12 mouse cellular contexts compared by ENCODE assay signal in genomic region chr10:75068624-75069328, GRCm38 (mm10). TPM values are rescaled to one million over a fixed set of nuclear protein-coding genes. Genes with fewer than 3 reads are reported as not detected.
A peak's percentile ranks its signal among the peaks of the same experiment; 100 is the strongest.
DNase-seq lines count a peak whose midpoint lies in the region; ATAC-seq and TF ChIP-seq lines count a peak whose summit lies in the region.
"Had no signal": no experiment of that assay in that cellular context is flagged by ENCODE, and none has a peak within 500 bp of the region (broad histone marks: within the 10 kb centered on the region; RNA-seq: fewer than 3 reads in every experiment).

No protein-coding gene starts in this region.

- H3K27ac ChIP-seq in heart, embryonic 13.5 days (replicated peaks) = no peak overlapping the region
- no peak overlapping the region; the same call in 1 of the 2 replicates for H3K27ac ChIP-seq in heart, adult 2 months
- no peak overlapping the region for H3K27ac ChIP-seq in hindbrain, embryonic 14.5 days
- H3K27ac ChIP-seq: limb, embryonic 15.5 days had no signal

- peaks cover 75% of the 10 kb centered on the region for H3K4me1 ChIP-seq in heart, embryonic 13.5 days
- peaks cover 3% of the 10 kb centered on the region for H3K4me1 ChIP-seq in heart, adult 2 months (ENCODE audit: control insufficient read depth, insufficient read depth, low read length)
- H3K4me1 ChIP-seq in hindbrain, embryonic 14.5 days (replicated peaks; ENCODE audit: control insufficient read depth, insufficient read depth, low read length) = peaks cover 45% of the 10 kb centered on the region

- no peak for TF ChIP-seq EP300 in heart, adult 2 months (IDR thresholded peaks at IDR 0.05; ENCODE audit: insufficient read depth, low read depth, low read length)

- no peak for TF ChIP-seq CTCF in heart, adult 2 months (IDR thresholded peaks at IDR 0.05)

- H3K27me3 ChIP-seq in heart, embryonic 13.5 days (replicated peaks) = 0 out of 2 replicates have a peak, but pooled peaks cover 4% of the 10 kb centered on the region
- H3K27me3 ChIP-seq in heart, adult 2 months (ENCODE audit: control insufficient read depth, insufficient read depth, low read length) = 0 out of 2 replicates have a peak, but pooled peaks cover 1% of the 10 kb centered on the region
- no peaks in the 10 kb centered on the region for H3K27me3 ChIP-seq in hindbrain, embryonic 14.5 days (ENCODE audit: control insufficient read depth, insufficient read depth, low read length)
- H3K27me3 ChIP-seq: limb, embryonic 15.5 days had no signal

- WGBS in heart, embryonic 13.5 days = 45% methylated on average over 12 of the region's 12 CpGs
- WGBS in heart, adult 2 months = 56% methylated on average over 12 of the region's 12 CpGs
- 63% methylated on average over 12 of the region's 12 CpGs for WGBS in hindbrain, embryonic 14.5 days

- intact Hi-C loops in heart, adult 2 months (cut with DNase I) = no loop called here

- H3K4me3 ChIP-seq in heart, embryonic 13.5 days = no peak overlapping the region
- no peak overlapping the region for H3K4me3 ChIP-seq in heart, adult 2 months
- H3K4me3 ChIP-seq in hindbrain, embryonic 14.5 days (replicated peaks; ENCODE audit: low read length) = no peak overlapping the region
- H3K4me3 ChIP-seq: limb, embryonic 15.5 days had no signal

- peak overlapping the region; percentile 36 for H3K4me2 ChIP-seq in heart, embryonic 13.5 days
- no peak overlapping the region for H3K4me2 ChIP-seq in hindbrain, embryonic 14.5 days (replicated peaks)
- H3K4me2 ChIP-seq: limb, embryonic 15.5 days had no signal

- peaks cover 6% of the 10 kb centered on the region for H3K79me2 ChIP-seq in heart, adult 2 months (replicated peaks; ENCODE audit: control insufficient read depth, insufficient read depth, low read length)

- peaks cover 10% of the 10 kb centered on the region for H3K36me3 ChIP-seq in heart, embryonic 13.5 days
- peaks cover 2% of the 10 kb centered on the region for H3K36me3 ChIP-seq in heart, adult 2 months (ENCODE audit: control insufficient read depth, insufficient read depth, low read length)
- H3K36me3 ChIP-seq in hindbrain, embryonic 14.5 days (replicated peaks; ENCODE audit: control insufficient read depth, insufficient read depth) = no peaks in the 10 kb centered on the region

- no peak for TF ChIP-seq POLR2A in heart, adult 2 months (IDR thresholded peaks at IDR 0.05; ENCODE audit: insufficient read depth, low read depth, low read length)

- no peak overlapping the region for H3K9ac ChIP-seq in heart, embryonic 13.5 days
- H3K9ac ChIP-seq in heart, adult 2 months (ENCODE audit: low read depth, low read length) = no peak overlapping the region
- H3K9ac ChIP-seq in hindbrain, embryonic 14.5 days = no peak overlapping the region
- H3K9ac ChIP-seq: limb, embryonic 15.5 days had no signal

- DNase-seq in heart, adult 2 months = no peak
- DNase-seq in brain, adult 2 months (ENCODE audit: low read depth, low spot score) = peak; percentile 56
- DNase-seq in kidney, postnatal 25 days = peak; percentile 59 to 70
- peak; percentile 68 for DNase-seq in lung, postnatal 25 days (ENCODE audit: low spot score)
- no peak for DNase-seq in left cerebral cortex, adult 18-20 months (ENCODE audit: low spot score in 2 of 2)
- DNase-seq in hindbrain, embryonic 14.5 days (ENCODE audit: low spot score) = no peak
- DNase-seq in adrenal gland, postnatal 10 days = no peak
- DNase-seq: cerebellum, postnatal 25 days; heart, postnatal 36 days; layer of hippocampus, adult 9-11 months had no signal

- ATAC-seq in heart, embryonic 13.5 days (ENCODE audit: extremely low read depth, insufficient number of reproducible peaks, low FRiP score, low TSS enrichment) = no peak
- ATAC-seq in hindbrain, embryonic 14.5 days (ENCODE audit: low FRiP score) = no peak

- H3K9me3 ChIP-seq in heart, embryonic 13.5 days = no peaks in the 10 kb centered on the region
- H3K9me3 ChIP-seq in hindbrain, embryonic 14.5 days (ENCODE audit: control insufficient read depth, low read length) = no peaks in the 10 kb centered on the region
- H3K9me3 ChIP-seq: limb, embryonic 15.5 days had no signal

RNA-seq across cellular contexts. Expression of gene Bcr, which starts 8.4 kb away (rescaled TPM):
- polyA plus RNA-seq in heart, embryonic 13.5 days (2015; fragmentation: Nextera tagmentation; extraction: Ambion mirVana) = 14.3 and 15.4 TPM in 2 replicates
- 1 to 10 TPM; 9.9 to 10.0 TPM for total RNA-seq in heart, adult 2 months (2021)
- 7.3 and 8.5 TPM in 2 replicates for polyA plus RNA-seq in heart, adult 2 months (2012; rRNA removed)
- 100 to 1,000 TPM; 102 to 109 TPM for total RNA-seq in left cerebral cortex, adult 18-20 months (2021)
- polyA plus RNA-seq in hindbrain, embryonic 14.5 days (2014; fragmentation: Nextera tagmentation; extraction: Ambion mirVana) = 19.6 and 24.0 TPM in 2 replicates
- total RNA-seq in adrenal gland, postnatal 10 days (2021) = 10 to 100 TPM; 21.6 to 24.0 TPM

RNA-seq across cellular contexts. Expression of gene Rab36, which starts 31.9 kb away (rescaled TPM):
- polyA plus RNA-seq in heart, embryonic 13.5 days (2015; fragmentation: Nextera tagmentation; extraction: Ambion mirVana) = 3.5 and 3.9 TPM in 2 replicates
- total RNA-seq in heart, adult 2 months (2021) = 1 to 10 TPM in 1 of 2 experiments, under 1 TPM in 1; 0.57 to 1.0 TPM
- polyA plus RNA-seq in heart, adult 2 months (2012; rRNA removed) = 3.2 and 3.4 TPM in 2 replicates
- 10 to 100 TPM; 27.6 to 28.0 TPM for total RNA-seq in left cerebral cortex, adult 18-20 months (2021)
- polyA plus RNA-seq in hindbrain, embryonic 14.5 days (2014; fragmentation: Nextera tagmentation; extraction: Ambion mirVana) = 14.5 and 17.0 TPM in 2 replicates
- total RNA-seq in adrenal gland, postnatal 10 days (2021) = 10 to 100 TPM in 1 of 2 experiments, 1 to 10 TPM in 1; 7.1 to 12.5 TPM

RNA-seq across cellular contexts. Expression of gene Rsph14, which starts 36.4 kb away (rescaled TPM):
- not detected in 2 replicates for polyA plus RNA-seq in heart, embryonic 13.5 days (2015; fragmentation: Nextera tagmentation; extraction: Ambion mirVana)
- total RNA-seq in heart, adult 2 months (2021) = not detected
- polyA plus RNA-seq in heart, adult 2 months (2012; rRNA removed) = 0.86 TPM in 1 of 2 replicates, not detected in the other
- total RNA-seq in left cerebral cortex, adult 18-20 months (2021) = under 1 TPM in 1 of 2 experiments, not detected in 1; 0.28 TPM
- 0.20 and 0.50 TPM in 2 replicates for polyA plus RNA-seq in hindbrain, embryonic 14.5 days (2014; fragmentation: Nextera tagmentation; extraction: Ambion mirVana)
- under 1 TPM in 1 of 2 experiments, not detected in 1; 0.39 TPM for total RNA-seq in adrenal gland, postnatal 10 days (2021)
- total RNA-seq: heart, postnatal 36 days had no signal
- polyA plus RNA-seq: limb, embryonic 15.5 days had no signal

Comparison
In these comparisons a context has a peak if more than half of its experiments do, and no peak if none do; other contexts are left out.
1. DNase-seq: peak in brain, adult 2 months (single experiment), kidney, postnatal 25 days (2 of 2) and lung, postnatal 25 days (single experiment); none in heart, adult 2 months (0 of 2), left cerebral cortex, adult 18-20 months (0 of 2), hindbrain, embryonic 14.5 days (single experiment) and adrenal gland, postnatal 10 days (single experiment).
2. RNA of gene Bcr, which starts 8.4 kb away (total RNA-seq): 102 to 109 TPM in left cerebral cortex, adult 18-20 months; 21.6 to 24.0 TPM in adrenal gland, postnatal 10 days and 9.9 to 10.0 TPM in heart, adult 2 months; every median in the first group is over 4 times any median in the second.
3. RNA of gene Rab36, which starts 31.9 kb away (total RNA-seq): 27.6 to 28.0 TPM in left cerebral cortex, adult 18-20 months and 7.1 to 12.5 TPM in adrenal gland, postnatal 10 days; 0.57 to 1.0 TPM in heart, adult 2 months; every median in the first group is over 4 times any median in the second.